Mouse (Mus musculus) retina, embryonic 14.5 days (tissue): ENCODE results near the gene Tcte1.

Experiments used
- DNase-seq: peaks from one replicate; pipeline ENCODE4 v3.0.0-alpha.2; 2015; ENCODE audit warnings: low spot score

The Tcte1 gene

GRCm38 (mm10) chr17:45547461-45548190, 24.4 kb downstream of the Tcte1 start:
- DNase-seq: no peak

- DNase-seq: peak; percentile 77
Measured at GRCm38 (mm10) chr17:45548541-45549512, 25.6 kb downstream of the Tcte1 start.

- peak; percentile 72 for DNase-seq
Measured at GRCm38 (mm10) chr17:45549617-45550181, 26.5 kb downstream of the Tcte1 start, which contains the start of gene Tmem151b. TSS of gene Tmem151b (minus strand) at chr17:45549677.

- no peak for DNase-seq
Measured at GRCm38 (mm10) chr17:45550253-45550652, 27.0 kb downstream of the Tcte1 start.

GRCm38 (mm10) chr17:45551249-45551796, 28.1 kb downstream of the Tcte1 start:
- no peak for DNase-seq

- DNase-seq: peak; percentile 91
Measured at GRCm38 (mm10) chr17:45551816-45552451, 28.7 kb downstream of the Tcte1 start.

GRCm38 (mm10) chr17:45553065-45553464, 29.8 kb downstream of the Tcte1 start:
- DNase-seq: no peak

GRCm38 (mm10) chr17:45554420-45554819, 31.2 kb downstream of the Tcte1 start:
- no peak for DNase-seq

- peak; percentile 95 for DNase-seq
Measured at GRCm38 (mm10) chr17:45555452-45556106, 32.3 kb downstream of the Tcte1 start, which contains the start of gene Nfkbie. TSS of gene Nfkbie (plus strand) at chr17:45555703.

- no peak for DNase-seq
Measured at GRCm38 (mm10) chr17:45556107-45556489, 32.9 kb downstream of the Tcte1 start.

- no peak for DNase-seq
Measured at GRCm38 (mm10) chr17:45556514-45557245, 33.4 kb downstream of the Tcte1 start.

GRCm38 (mm10) chr17:45557246-45557824, 34.1 kb downstream of the Tcte1 start:
- DNase-seq: no peak

- no peak for DNase-seq
Measured at GRCm38 (mm10) chr17:45557998-45558862, 35.0 kb downstream of the Tcte1 start.

GRCm38 (mm10) chr17:45559732-45560525, 36.7 kb downstream of the Tcte1 start:
- DNase-seq: no peak

- no peak for DNase-seq
Measured at GRCm38 (mm10) chr17:45563216-45563615, 40.0 kb downstream of the Tcte1 start.

GRCm38 (mm10) chr17:45563655-45564530, 40.7 kb downstream of the Tcte1 start, which contains the start of gene Slc35b2:
TSS of gene Slc35b2 (plus strand) at chr17:45563874.
- peak; percentile 93 for DNase-seq

GRCm38 (mm10) chr17:45564531-45565084, 41.4 kb downstream of the Tcte1 start:
- peak; percentile 32 for DNase-seq
